Mouse (Mus musculus): ENCODE data around the gene Cep152. TPM values are rescaled to one million over a fixed set of nuclear protein-coding genes. Genes with fewer than 3 reads are reported as not detected.

Cep152 gene
- polyA plus RNA-seq, 1 experiment from 2014 or later, result 6.3 TPM

Other genes starting within 250 kb of the Cep152 start
- gene Gm9913, start 120.0 kb downstream of the Cep152 start, polyA plus RNA-seq (2015; fragmentation: Nextera tagmentation; extraction: Ambion mirVana), result 0.33 and 0.35 TPM in 2 replicates
- 30.3 and 31.2 TPM in 2 replicates for gene Fbn1, start 117.1 kb downstream of the Cep152 start, polyA plus RNA-seq (2015; fragmentation: Nextera tagmentation; extraction: Ambion mirVana)
- 145 and 190 TPM in 2 replicates for gene Eid1, start 48.0 kb upstream of the Cep152 start, polyA plus RNA-seq (2015; fragmentation: Nextera tagmentation; extraction: Ambion mirVana)
- gene Shc4, start 99.0 kb upstream of the Cep152 start, polyA plus RNA-seq (2015; fragmentation: Nextera tagmentation; extraction: Ambion mirVana), result 1.8 TPM in 2 replicates
- gene Secisbp2l, start 157.8 kb upstream of the Cep152 start, polyA plus RNA-seq (2015; fragmentation: Nextera tagmentation; extraction: Ambion mirVana), result 18.1 and 19.9 TPM in 2 replicates
- 41.2 and 43.6 TPM in 2 replicates for gene Galk2, start 234.0 kb upstream of the Cep152 start, polyA plus RNA-seq (2015; fragmentation: Nextera tagmentation; extraction: Ambion mirVana)
- 74.7 and 75.6 TPM in 2 replicates for gene Cops2, start 234.0 kb upstream of the Cep152 start, polyA plus RNA-seq (2015; fragmentation: Nextera tagmentation; extraction: Ambion mirVana)

Data from limb, embryonic 15.5 days (tissue).